Mouse (Mus musculus) forebrain, embryonic 14.5 days (tissue): ENCODE measurements around the gene Gm8206. TPM values are rescaled to one million over a fixed set of nuclear protein-coding genes. Genes with fewer than 3 reads are reported as not detected.
"Not testable (repeated sequence)": the region's sequence is repeated elsewhere in the genome, so short reads cannot be mapped to it uniquely, and the experiment has no call there.

Experiments used
- ATAC-seq: fragments of 200-750 bp; cut with Nextera tagmentation; 2 replicates; pipeline ENCODE4 v1.8.0; 2017; ENCODE audit warnings: mild to moderate bottlenecking, moderate library complexity
- DNase-seq: peaks from one replicate; pipeline ENCODE4 v3.0.0-alpha.2; 2015; ENCODE audit warnings: low spot score
- H3K27ac ChIP-seq: fragments of 300-500 bp; sonication (generic); 2 replicates; pipeline ENCODE4 v1.5.1; 2014; ENCODE audit warnings: low read depth, mild to moderate bottlenecking, control low read depth, low read length, moderate library complexity
- H3K27me3 ChIP-seq: fragments of 300-500 bp; sonication (generic); replicated peaks from 2 replicates; pipeline ENCODE4 v1.6.1; 2014; ENCODE audit warnings: low read length, control low read depth, mixed read lengths; ENCODE audit not compliant: control insufficient read depth, insufficient read depth
- H3K36me3 ChIP-seq: fragments of 300-500 bp; sonication (generic); 2 replicates; pipeline ENCODE4 v1.6.1; 2014; ENCODE audit warnings: low read length, control low read depth; ENCODE audit not compliant: control insufficient read depth, insufficient read depth
- H3K4me1 ChIP-seq: fragments of 300-500 bp; sonication (generic); 2 replicates; pipeline ENCODE4 v1.6.1; 2014; ENCODE audit warnings: antibody characterized with exemption, low read length, control low read depth; ENCODE audit not compliant: control insufficient read depth, insufficient read depth
- H3K4me2 ChIP-seq: fragments of 300-500 bp; sonication (generic); 2 replicates; pipeline ENCODE4 v1.6.1; 2014; ENCODE audit warnings: mild to moderate bottlenecking, control low read depth, low read length
- H3K4me3 ChIP-seq: fragments of 300-500 bp; sonication (generic); 2 replicates; pipeline ENCODE4 v1.5.1; 2014; ENCODE audit warnings: low read depth, low read length, control low read depth
- H3K9ac ChIP-seq: fragments of 300-500 bp; sonication (generic); 2 replicates; pipeline ENCODE4 v1.6.1; 2014; ENCODE audit warnings: mild to moderate bottlenecking, low read length, control low read depth, moderate library complexity
- H3K9me3 ChIP-seq: fragments of 300-500 bp; sonication (generic); replicated peaks from 2 replicates; pipeline ENCODE4 v1.6.1; 2016; ENCODE audit warnings: low read length, control low read depth, mixed read lengths; ENCODE audit not compliant: control insufficient read depth
- WGBS: fragments of 180-500 bp; shearing (Covaris S2); extraction: QIAGEN DNeasy Blood & Tissue Kit; methylation state at CpG from one replicate; pipeline ENCODE4 v1.1.7; 2014; 5-methylcytosine and 5-hydroxymethylcytosine counted together
- polyA plus RNA-seq: library from polyadenylated mRNA; unstranded; fragments of >200 nt; fragmentation: Nextera tagmentation; extraction: Ambion mirVana; gene quantifications from 2 replicates; pipeline ENCODE4 v1.2.1, GENCODE M21; 2014

Gm8206 gene
- 2.7 and 4.0 TPM in 2 replicates for polyA plus RNA-seq

DNA sequence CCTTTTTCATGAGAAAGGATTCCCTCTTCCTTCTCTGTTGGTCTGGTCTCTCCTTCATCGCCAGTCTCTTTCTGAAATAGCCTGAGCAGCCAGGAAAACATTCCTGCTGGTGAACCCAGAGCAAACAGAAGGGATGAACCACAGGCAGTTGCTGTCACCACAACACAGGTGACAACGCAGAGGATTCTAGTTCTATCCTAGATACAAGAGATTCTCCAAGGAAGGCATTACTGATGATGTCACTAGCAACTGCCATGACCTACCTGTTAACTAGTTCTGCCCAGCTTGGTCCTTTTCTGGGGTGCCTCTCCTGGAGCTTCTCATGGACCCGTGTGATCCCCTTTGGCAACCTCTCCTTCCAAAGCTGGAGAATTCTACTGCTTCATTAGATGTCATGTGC lies at the start of gene Gm8206:
TSS of gene Gm8206 (minus strand) at position 101 of the 400 bp plus-strand sequence.
- not testable (repeated sequence) for ATAC-seq, DNase-seq, H3K9ac ChIP-seq, H3K4me1 ChIP-seq, H3K27me3 ChIP-seq, H3K9me3 ChIP-seq, H3K4me2 ChIP-seq, H3K4me3 ChIP-seq, H3K27ac ChIP-seq, H3K36me3 ChIP-seq
- WGBS = 93% methylated on average over 2 of the region's 3 CpGs

DNA sequence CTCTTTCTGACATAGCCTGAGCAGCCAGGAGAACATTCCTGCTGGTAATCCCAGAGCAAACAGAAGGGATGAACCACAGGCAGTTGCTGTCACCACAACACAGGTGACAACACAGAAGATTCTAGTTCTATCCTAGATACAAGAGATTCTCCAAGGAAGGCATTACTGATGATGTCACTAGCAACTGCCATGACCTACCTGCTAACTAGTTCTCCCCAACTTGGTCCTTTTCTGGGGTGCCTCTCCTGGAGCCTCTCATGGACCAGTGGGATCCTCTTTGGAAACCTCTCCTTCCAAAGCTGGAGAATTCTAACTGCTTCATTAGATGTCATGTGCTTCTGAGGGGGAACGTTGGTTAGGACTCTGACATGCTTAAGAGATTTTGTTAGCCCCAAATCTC lies 32.0 kb upstream of the Gm8206 start, which contains the start of gene Gm3476:
TSS of gene Gm3476 (minus strand) at position 101 of the 400 bp plus-strand sequence.
- H3K9ac ChIP-seq, H3K9me3 ChIP-seq, H3K27ac ChIP-seq, H3K4me3 ChIP-seq, H3K36me3 ChIP-seq, H3K27me3 ChIP-seq, H3K4me1 ChIP-seq, ATAC-seq, H3K4me2 ChIP-seq, DNase-seq: not testable (repeated sequence)
- no CpG with 5 or more reads among the region's 1 CpGs for WGBS

DNA sequence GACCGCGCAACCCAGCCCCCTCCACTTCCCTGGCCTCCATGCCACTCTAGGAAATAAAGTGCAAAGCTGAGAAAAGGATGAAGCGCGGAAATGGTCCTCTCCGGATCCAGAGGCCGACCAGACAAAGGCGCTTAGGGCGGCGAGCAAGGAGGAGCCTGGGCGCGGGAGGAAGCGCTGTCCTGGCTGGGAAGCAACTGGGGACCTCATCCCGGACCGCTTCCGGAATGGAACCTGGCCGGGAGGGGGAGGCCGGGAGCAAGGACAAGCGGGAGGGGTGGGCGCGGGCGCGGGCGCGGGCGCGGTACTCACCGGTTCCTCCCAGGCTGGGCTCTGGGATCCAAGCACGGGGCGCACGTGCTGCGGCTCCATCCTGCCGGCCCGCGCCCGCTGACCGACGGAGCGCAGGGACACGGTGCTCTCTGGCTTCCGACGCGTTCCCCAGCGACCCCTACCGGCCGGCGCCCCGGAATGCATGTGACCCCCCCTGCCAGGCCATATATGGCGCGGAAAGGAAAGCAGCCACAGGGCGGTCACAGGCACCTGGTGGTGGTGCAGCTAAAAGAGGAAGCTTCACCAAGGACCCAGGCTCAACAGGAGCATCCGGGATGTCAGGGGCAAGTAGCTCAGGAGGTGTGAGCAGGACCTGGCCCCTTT lies 14.7 kb upstream of the Gm8206 start, which contains the start of gene Gm3468:
TSS of gene Gm3468 (minus strand) at position 394 of the 654 bp plus-strand sequence.
- H3K36me3 ChIP-seq, H3K27me3 ChIP-seq, H3K9me3 ChIP-seq, H3K4me1 ChIP-seq, H3K27ac ChIP-seq: not testable (repeated sequence)
- DNase-seq (peak; percentile 50), ATAC-seq (peak; percentile 93)
- 0% methylated on average over 31 of the region's 51 CpGs for WGBS
- 0 out of 2 replicates have a peak within 1 kb of the TSS, but pooled peaks have one; percentile 8 for H3K9ac ChIP-seq
- peak within 1 kb of the TSS; percentile 43 for H3K4me2 ChIP-seq
- peak within 1 kb of the TSS; percentile 32 for H3K4me3 ChIP-seq

- Histone ChIP-seq H3K4me3 (peak overlapping the region; percentile 32; the same call in 1 of the 2 replicates), H3K4me2 (peak overlapping the region; percentile 43)
- H3K27ac ChIP-seq, H3K36me3 ChIP-seq, H3K9ac ChIP-seq, H3K4me1 ChIP-seq, H3K9me3 ChIP-seq, H3K27me3 ChIP-seq, ATAC-seq: not testable (repeated sequence)
- DNase-seq = peak; percentile 17
- 5% methylated on average over 8 of the region's 9 CpGs for WGBS
Measured at GRCm38 (mm10) chr14:6107500-6107899, 13.8 kb upstream of the Gm8206 start.

GRCm38 (mm10) chr14:6058167-6058566 lies 35.6 kb downstream of the Gm8206 start, which contains the start of gene Gm6337:
Gene Gm6337 (minus strand): TSS chr14:6058267.
- H3K36me3 ChIP-seq, DNase-seq, H3K9ac ChIP-seq, H3K4me2 ChIP-seq, H3K27ac ChIP-seq, H3K27me3 ChIP-seq, H3K9me3 ChIP-seq, ATAC-seq, H3K4me1 ChIP-seq, H3K4me3 ChIP-seq: not testable (repeated sequence)
- WGBS = 85% methylated on average over 3 of the region's 4 CpGs

GRCm38 (mm10) chr14:5987136-5987535 lies 106.6 kb downstream of the Gm8206 start:
- DNase-seq, H3K9me3 ChIP-seq: not testable (repeated sequence)

DNA sequence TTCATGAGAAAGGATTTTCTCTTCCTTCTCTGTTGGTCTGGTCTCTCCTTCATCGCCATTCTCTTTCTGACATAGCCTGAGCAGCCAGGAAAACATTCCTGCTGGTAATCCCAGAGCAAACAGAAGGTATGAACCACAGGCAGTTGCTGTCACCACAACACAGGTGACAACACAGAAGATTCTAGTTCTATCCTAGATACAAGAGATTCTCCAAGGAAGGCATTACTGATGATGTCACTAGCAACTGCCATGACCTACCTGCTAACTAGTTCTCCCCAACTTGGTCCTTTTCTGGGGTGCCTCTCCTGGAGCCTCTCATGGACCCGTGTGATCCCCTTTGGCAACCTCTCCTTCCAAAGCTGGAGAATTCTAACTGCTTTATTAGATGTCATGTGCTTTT lies 114.7 kb downstream of the Gm8206 start, which contains the start of gene Gm3453:
TSS of gene Gm3453 (minus strand) at position 101 of the 400 bp plus-strand sequence.
- H3K27me3 ChIP-seq, H3K36me3 ChIP-seq, H3K27ac ChIP-seq, H3K9me3 ChIP-seq, H3K9ac ChIP-seq, DNase-seq, H3K4me3 ChIP-seq, ATAC-seq, H3K4me1 ChIP-seq, H3K4me2 ChIP-seq: not testable (repeated sequence)
- 51% methylated on average over 2 of the region's 2 CpGs for WGBS

More at GRCm38 (mm10) chr14:5987136-5987535, 106.6 kb downstream of the Gm8206 start:
- H3K4me2 ChIP-seq, ATAC-seq, H3K27ac ChIP-seq, H3K4me3 ChIP-seq, H3K36me3 ChIP-seq, H3K9ac ChIP-seq, H3K4me1 ChIP-seq, H3K27me3 ChIP-seq: not testable (repeated sequence)
- 90% methylated on average over 5 of the region's 7 CpGs for WGBS
